Mouse (Mus musculus): ENCODE measurements around the gene Tulp4.
A peak's percentile ranks its signal among the peaks of the same experiment; 100 is the strongest.

Gene Tulp4

GRCm38 (mm10) chr17:6123776-6124175 is 17.5 kb downstream of the Tulp4 start:
- peak; percentile 52 for DNase-seq (ENCODE audit: low read depth, low spot score)

GRCm38 (mm10) chr17:6125441-6125840 is 19.2 kb downstream of the Tulp4 start:
- peak; percentile 68 for DNase-seq (ENCODE audit: low read depth, low spot score)

- DNase-seq (ENCODE audit: low read depth, low spot score) = no peak
Observed at GRCm38 (mm10) chr17:6128039-6128438, 21.8 kb downstream of the Tulp4 start.

GRCm38 (mm10) chr17:6129361-6129760 is 23.1 kb downstream of the Tulp4 start:
- DNase-seq (ENCODE audit: low read depth, low spot score) = peak; percentile 96

GRCm38 (mm10) chr17:6131083-6131482 is 24.8 kb downstream of the Tulp4 start:
- no peak for DNase-seq (ENCODE audit: low read depth, low spot score)

GRCm38 (mm10) chr17:6140875-6141274 is 34.6 kb downstream of the Tulp4 start:
- no peak for DNase-seq (ENCODE audit: low read depth, low spot score)

- no peak for DNase-seq (ENCODE audit: low read depth, low spot score)
Observed at GRCm38 (mm10) chr17:6141344-6141743, 35.1 kb downstream of the Tulp4 start.

- no peak for DNase-seq (ENCODE audit: low read depth, low spot score)
Observed at GRCm38 (mm10) chr17:6145244-6145643, 39.0 kb downstream of the Tulp4 start.

- no peak for DNase-seq (ENCODE audit: low read depth, low spot score)
Observed at GRCm38 (mm10) chr17:6152941-6153340, 46.7 kb downstream of the Tulp4 start.

- DNase-seq (ENCODE audit: low read depth, low spot score) = no peak
Observed at GRCm38 (mm10) chr17:6153581-6153980, 47.3 kb downstream of the Tulp4 start.

GRCm38 (mm10) chr17:6154366-6154765 is 48.1 kb downstream of the Tulp4 start:
- DNase-seq (ENCODE audit: low read depth, low spot score) = peak; percentile 66

GRCm38 (mm10) chr17:6160495-6160894 is 54.3 kb downstream of the Tulp4 start:
- no peak for DNase-seq (ENCODE audit: low read depth, low spot score)

GRCm38 (mm10) chr17:6161916-6162315 is 55.7 kb downstream of the Tulp4 start:
- no peak for DNase-seq (ENCODE audit: low read depth, low spot score)

GRCm38 (mm10) chr17:6162761-6163160 is 56.5 kb downstream of the Tulp4 start:
- DNase-seq (ENCODE audit: low read depth, low spot score) = peak; percentile 77

GRCm38 (mm10) chr17:6164911-6165310 is 58.7 kb downstream of the Tulp4 start:
- no peak for DNase-seq (ENCODE audit: low read depth, low spot score)

- no peak for DNase-seq (ENCODE audit: low read depth, low spot score)
Observed at GRCm38 (mm10) chr17:6172440-6172839, 66.2 kb downstream of the Tulp4 start.

- peak; percentile 73 for DNase-seq (ENCODE audit: low read depth, low spot score)
Observed at GRCm38 (mm10) chr17:6172926-6173690, 66.9 kb downstream of the Tulp4 start.

GRCm38 (mm10) chr17:6174574-6174973 is 68.3 kb downstream of the Tulp4 start:
- no peak for DNase-seq (ENCODE audit: low read depth, low spot score)

- DNase-seq (ENCODE audit: low read depth, low spot score) = no peak
Observed at GRCm38 (mm10) chr17:6178564-6179267, 72.5 kb downstream of the Tulp4 start.

- no peak for DNase-seq (ENCODE audit: low read depth, low spot score)
Observed at GRCm38 (mm10) chr17:6179389-6179788, 73.2 kb downstream of the Tulp4 start.

- peak; percentile 91 for DNase-seq (ENCODE audit: low read depth, low spot score)
Observed at GRCm38 (mm10) chr17:6180421-6180820, 74.2 kb downstream of the Tulp4 start.

- DNase-seq (ENCODE audit: low read depth, low spot score) = no peak
Observed at GRCm38 (mm10) chr17:6182715-6183114, 76.5 kb downstream of the Tulp4 start.

- no peak for DNase-seq (ENCODE audit: low read depth, low spot score)
Observed at GRCm38 (mm10) chr17:6186651-6187050, 80.4 kb downstream of the Tulp4 start.

All from brain, adult 2 months (tissue).